Mouse (Mus musculus): ENCODE data around the gene Bphl. TPM values are rescaled to one million over a fixed set of nuclear protein-coding genes. Genes with fewer than 3 reads are reported as not detected.

Gene Bphl
- 15.1 and 15.9 TPM in 2 replicates for polyA plus RNA-seq (2012)

- no peak for TF ChIP-seq GATA1 (IDR thresholded peaks at IDR 0.05; ENCODE audit: low read length)
Observed at GRCm38 (mm10) chr13:34037172-34038055, at the start of gene Bphl. Gene Bphl, plus strand, starts transcription at chr13:34037597.

GRCm38 (mm10) chr13:33989625-33990024 lies 47.8 kb upstream of the Bphl start:
- no peak for TF ChIP-seq GATA1 (IDR thresholded peaks at IDR 0.05; ENCODE audit: low read length)

DNA sequence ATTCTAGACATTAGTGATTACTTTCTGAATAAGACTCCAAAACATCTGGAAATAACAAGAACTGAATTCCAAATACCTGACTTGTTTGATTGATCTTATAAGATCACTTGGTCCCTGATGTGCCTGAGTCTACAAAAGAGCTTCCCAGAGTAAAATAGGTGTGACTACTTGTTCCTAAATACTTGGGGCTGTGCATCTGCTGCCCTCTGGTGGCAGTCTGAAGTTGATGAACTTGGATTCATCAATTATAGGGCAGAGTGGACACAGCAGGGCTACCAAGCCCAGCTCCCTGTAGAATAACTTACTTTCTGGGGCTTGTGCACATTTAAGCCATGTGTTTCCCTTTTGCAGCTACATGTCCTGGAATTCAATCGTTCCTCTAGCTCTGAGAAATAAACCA lies 42.2 kb upstream of the Bphl start:
- TF ChIP-seq GATA1 (IDR thresholded peaks at IDR 0.05; ENCODE audit: low read length), result no peak

- TF ChIP-seq GATA1 (IDR thresholded peaks at IDR 0.05; ENCODE audit: low read length), result no peak
Observed at GRCm38 (mm10) chr13:34002058-34003006, 35.1 kb upstream of the Bphl start, which contains the start of the genes Ripk1 and Serpinb6a. Gene Ripk1, plus strand, starts transcription at chr13:34002363. Gene Serpinb6a, minus strand, starts transcription at chr13:34002794.

GRCm38 (mm10) chr13:34003058-34003457 lies 34.3 kb upstream of the Bphl start:
- no peak for TF ChIP-seq GATA1 (IDR thresholded peaks at IDR 0.05; ENCODE audit: low read length)

DNA sequence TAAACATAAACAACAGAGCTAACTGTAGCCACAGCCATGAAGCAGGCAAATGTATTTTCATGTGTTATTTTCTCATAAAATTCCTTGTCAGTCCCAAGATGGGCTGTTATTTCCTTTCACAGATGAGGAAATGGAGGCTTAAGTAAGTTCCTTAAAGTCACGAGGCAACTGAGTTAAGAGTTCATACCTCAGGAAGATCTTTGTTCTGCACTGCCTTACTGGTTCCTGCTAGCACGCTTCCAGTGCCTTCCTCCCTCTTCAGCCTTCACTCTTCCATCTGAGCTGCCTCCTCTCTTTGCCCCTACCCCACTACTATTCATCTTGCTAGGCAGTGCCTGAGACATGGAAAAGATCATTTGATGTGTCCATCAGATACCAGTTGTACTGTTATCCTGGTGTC lies 30.2 kb upstream of the Bphl start:
- no peak for TF ChIP-seq GATA1 (IDR thresholded peaks at IDR 0.05; ENCODE audit: low read length)

- no peak for TF ChIP-seq GATA1 (IDR thresholded peaks at IDR 0.05; ENCODE audit: low read length)
Observed at GRCm38 (mm10) chr13:34016927-34017569, 20.3 kb upstream of the Bphl start.

- TF ChIP-seq GATA1 (IDR thresholded peaks at IDR 0.05; ENCODE audit: low read length), result no peak
Observed at GRCm38 (mm10) chr13:34018521-34018920, 18.9 kb upstream of the Bphl start.

- no peak for TF ChIP-seq GATA1 (IDR thresholded peaks at IDR 0.05; ENCODE audit: low read length)
Observed at GRCm38 (mm10) chr13:34021998-34022397, 15.4 kb upstream of the Bphl start.

DNA sequence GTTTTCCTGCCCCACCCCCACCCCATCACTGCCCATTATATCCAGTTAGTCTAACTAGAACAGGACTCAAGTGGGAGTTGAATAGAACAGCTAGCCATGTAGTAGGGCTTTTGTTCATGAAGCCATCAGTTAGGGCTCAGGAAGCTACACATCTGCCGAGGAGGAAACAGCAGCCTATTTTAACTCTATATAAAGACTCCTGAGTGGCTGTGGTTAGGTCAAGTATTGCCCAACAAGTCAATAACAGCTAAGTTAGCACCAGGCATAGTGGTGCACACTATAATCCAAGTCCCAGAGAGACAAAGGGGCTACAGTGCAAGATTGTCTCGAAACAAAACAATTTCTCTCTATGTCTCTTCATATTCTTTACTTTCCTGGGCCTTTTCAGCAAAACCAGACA lies 5.4 kb upstream of the Bphl start:
- no peak for TF ChIP-seq GATA1 (IDR thresholded peaks at IDR 0.05; ENCODE audit: low read length)

DNA sequence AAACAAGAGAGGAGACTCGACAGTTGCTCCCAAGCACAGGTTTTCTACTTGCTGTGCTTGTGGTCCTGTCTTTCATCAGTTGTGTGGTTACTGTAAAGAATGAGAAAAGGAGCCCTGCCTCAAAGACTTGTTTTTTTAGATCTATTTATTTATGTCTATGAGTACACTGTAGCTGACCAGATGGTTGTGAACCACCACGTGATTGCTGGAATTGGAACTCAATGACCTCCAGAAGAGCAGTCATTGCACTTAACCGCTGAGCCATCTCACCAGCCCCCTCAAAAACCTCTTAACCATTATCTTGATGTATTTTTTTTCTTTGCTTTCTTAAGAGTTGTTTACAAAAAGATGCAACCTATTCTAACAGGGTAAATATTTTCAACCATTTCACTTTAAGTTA lies 2.0 kb upstream of the Bphl start:
- no peak for TF ChIP-seq GATA1 (IDR thresholded peaks at IDR 0.05; ENCODE audit: low read length)

GRCm38 (mm10) chr13:34036726-34037125 lies 671 bp upstream of the Bphl start:
- TF ChIP-seq GATA1 (IDR thresholded peaks at IDR 0.05; ENCODE audit: low read length), result no peak

DNA sequence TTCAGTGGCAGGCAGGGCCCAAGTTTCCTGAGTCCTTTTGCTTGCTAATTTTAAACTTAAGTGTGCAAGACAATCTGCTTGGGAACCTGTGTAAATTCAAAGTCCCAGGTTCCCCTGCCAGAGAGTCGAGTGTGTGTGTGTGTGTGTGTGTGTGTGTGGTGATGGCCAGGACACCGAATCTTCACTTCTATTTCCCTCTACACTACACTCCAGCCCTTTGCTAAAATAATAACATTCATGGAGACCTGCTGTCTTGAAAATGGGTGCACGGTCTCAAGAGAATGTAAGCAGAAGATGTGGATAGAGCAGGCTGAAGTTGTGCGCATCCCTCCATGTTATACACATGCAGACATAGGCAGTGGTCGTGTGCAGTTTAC lies 647 bp downstream of the Bphl start:
- no peak for TF ChIP-seq GATA1 (IDR thresholded peaks at IDR 0.05; ENCODE audit: low read length)

DNA sequence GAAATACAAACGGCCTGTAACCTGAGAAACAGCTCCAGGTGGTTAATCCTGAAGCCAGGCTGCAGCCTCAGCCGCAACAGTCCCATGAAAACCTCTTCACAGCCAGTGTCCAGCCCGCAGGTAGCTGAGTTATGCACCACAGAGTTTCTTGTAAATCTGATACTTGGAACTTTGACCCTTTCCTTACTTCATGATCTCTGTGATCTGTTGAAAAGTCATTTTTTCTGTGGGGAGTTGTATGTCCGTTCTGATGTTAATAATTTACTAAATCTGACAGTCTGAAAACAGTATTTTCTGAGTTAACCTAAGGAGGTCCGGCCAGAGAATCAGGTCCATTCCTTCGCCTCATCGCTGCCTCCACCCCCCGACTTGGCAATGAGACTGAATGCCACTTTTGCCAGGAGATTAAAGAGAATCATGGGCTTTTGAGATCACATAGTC lies 1.5 kb downstream of the Bphl start:
- no peak for TF ChIP-seq GATA1 (IDR thresholded peaks at IDR 0.05; ENCODE audit: low read length)

DNA sequence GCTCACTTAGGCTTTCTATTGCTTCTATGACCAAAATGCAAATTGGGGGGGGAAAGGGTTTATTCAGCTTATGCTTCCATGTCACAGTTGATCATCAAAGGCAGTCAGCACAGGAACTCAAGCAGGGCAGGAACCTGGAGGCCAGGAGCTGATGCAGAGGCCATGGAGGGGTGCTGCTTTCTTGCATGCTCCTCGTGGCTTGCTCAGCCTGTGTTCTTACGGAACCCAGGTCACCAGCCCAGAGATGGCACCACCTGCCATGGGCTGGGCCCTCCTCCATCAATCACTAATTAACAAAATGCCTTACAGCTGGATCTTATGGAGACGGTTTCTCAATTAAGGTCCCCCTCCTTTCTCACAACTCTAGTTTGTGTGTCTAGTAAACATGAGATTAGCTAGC lies 2.7 kb downstream of the Bphl start:
- no peak for TF ChIP-seq GATA1 (IDR thresholded peaks at IDR 0.05; ENCODE audit: low read length)

All from G1E-ER4 (cell line).